Mouse (Mus musculus): ENCODE results near the gene Scrn3. TPM values are rescaled to one million over a fixed set of nuclear protein-coding genes. Genes with fewer than 3 reads are reported as not detected.
A peak's percentile ranks its signal among the peaks of the same experiment; 100 is the strongest.

Scrn3 gene
- polyA plus RNA-seq, 1 experiment from 2014 or later = 27.9 TPM

DNA sequence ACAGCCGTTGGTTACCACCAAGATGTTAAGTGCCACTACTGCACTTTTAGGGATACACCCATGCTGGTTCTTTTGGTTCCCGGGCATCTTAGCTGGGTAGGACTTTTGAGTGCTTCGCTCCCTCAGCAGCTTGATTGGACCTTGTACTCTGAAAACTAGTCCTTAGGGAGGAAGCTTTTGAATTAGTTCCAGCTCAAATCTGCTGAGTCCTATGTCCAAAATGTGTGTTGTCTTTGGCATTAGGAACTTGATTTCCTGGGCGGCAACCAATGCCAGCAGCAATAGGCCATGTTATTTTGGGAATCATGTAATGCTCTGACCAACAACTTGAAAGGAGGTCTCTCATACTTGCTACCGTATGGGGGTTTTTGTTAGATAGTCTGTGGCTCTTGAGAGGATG, 13.5 kb downstream of the Scrn3 start:
- H3K27ac ChIP-seq (replicated peaks) = no peak overlapping the region
- 87% methylated on average over 5 of the region's 5 CpGs for WGBS (ENCODE audit: insufficient replicate concordance)
- ATAC-seq (ENCODE audit: insufficient read depth) = no peak

DNA sequence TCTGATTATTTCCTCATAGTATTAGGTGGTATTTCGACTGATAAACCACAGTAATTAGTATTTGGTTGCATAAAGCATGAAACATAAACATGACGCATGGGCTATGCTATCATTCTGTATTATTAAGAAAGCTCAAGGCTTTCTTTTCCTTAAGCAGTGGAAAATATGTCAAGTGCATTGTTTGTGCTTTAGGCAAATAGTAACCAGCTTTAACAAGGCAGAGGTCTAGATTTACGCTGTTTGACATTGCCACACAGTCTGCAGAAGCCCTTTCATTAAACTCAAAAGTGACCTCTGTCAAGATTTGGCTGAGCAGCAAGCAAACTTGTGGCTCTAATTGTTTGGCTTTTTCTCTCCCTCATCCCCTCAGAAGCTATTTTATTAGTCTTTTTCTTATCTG, 23.5 kb downstream of the Scrn3 start:
- Histone ChIP-seq H3K4me1 (replicated peaks) (no peaks in the 10 kb centered on the region), H3K9ac (no peak overlapping the region), H3K4me3 (replicated peaks) (no peak overlapping the region), H3K4me2 (no peak overlapping the region), H3K36me3 (replicated peaks) (peaks cover 33% of the 10 kb centered on the region), H3K27me3 (no peaks in the 10 kb centered on the region), H3K27ac (replicated peaks) (no peak overlapping the region), H3K9me3 (replicated peaks) (no peaks in the 10 kb centered on the region)
- WGBS (ENCODE audit: insufficient replicate concordance) = 80% methylated on average over 3 of the region's 3 CpGs
- ATAC-seq (ENCODE audit: insufficient read depth) = no peak

More for the DNA sequence above, 13.5 kb downstream of the Scrn3 start:
- H3K36me3 ChIP-seq (replicated peaks) = peaks cover 35% of the 10 kb centered on the region
- H3K9ac ChIP-seq = no peak overlapping the region
- H3K9me3 ChIP-seq (replicated peaks) = no peaks in the 10 kb centered on the region
- H3K27me3 ChIP-seq = no peaks in the 10 kb centered on the region
- no peak overlapping the region for H3K4me2 ChIP-seq
- H3K4me1 ChIP-seq (replicated peaks) = no peaks in the 10 kb centered on the region
- H3K4me3 ChIP-seq (replicated peaks) = no peak overlapping the region

DNA sequence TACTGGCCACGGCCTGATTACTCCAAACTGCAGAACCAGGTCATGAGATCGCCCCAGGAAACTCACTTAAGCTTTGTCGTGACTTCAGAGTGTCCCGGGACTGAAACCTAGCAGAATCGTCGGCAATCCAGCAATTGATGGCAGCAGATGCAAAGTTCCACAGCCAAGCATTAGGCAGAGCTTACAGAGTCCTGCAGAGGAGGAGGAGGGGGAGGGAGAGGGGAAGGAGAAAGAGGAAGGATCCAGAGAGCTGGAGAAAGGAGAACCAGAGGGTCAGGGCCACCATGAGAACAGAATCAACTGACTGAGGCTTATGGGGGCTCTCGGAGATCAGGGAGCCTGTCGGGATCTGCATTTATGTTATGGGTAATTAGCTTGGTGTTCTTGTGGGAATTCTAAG, 26.0 kb downstream of the Scrn3 start:
- Histone ChIP-seq H3K4me1 (replicated peaks) (no peaks in the 10 kb centered on the region), H3K4me2 (no peak overlapping the region), H3K27me3 (no peaks in the 10 kb centered on the region), H3K9ac (no peak overlapping the region), H3K36me3 (replicated peaks) (peaks cover 23% of the 10 kb centered on the region), H3K4me3 (replicated peaks) (no peak overlapping the region), H3K9me3 (replicated peaks) (no peaks in the 10 kb centered on the region), H3K27ac (replicated peaks) (no peak overlapping the region)
- WGBS (ENCODE audit: insufficient replicate concordance) = 63% methylated on average over 8 of the region's 8 CpGs
- ATAC-seq (ENCODE audit: insufficient read depth) = no peak

DNA sequence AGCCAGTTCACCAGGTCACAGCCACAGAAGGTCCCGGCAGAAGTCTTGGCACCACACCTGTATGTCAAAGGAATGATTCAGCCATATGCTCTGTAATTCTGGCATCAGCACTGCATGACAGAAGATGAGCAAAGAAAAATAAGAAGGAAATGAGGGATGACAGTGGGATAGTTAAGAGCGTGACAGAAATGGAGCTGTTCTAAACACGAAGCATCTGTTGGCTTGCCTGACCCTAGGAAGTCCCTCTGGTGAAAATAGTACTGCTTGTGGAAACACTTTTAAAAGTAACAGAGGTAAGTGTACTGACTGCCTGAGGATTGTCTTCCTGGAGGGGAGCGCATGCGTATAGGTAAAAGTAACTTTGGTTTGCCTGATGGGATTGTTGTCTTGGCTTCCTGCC, 31.3 kb downstream of the Scrn3 start:
- Histone ChIP-seq H3K4me1 (replicated peaks) (no peaks in the 10 kb centered on the region), H3K9ac (no peak overlapping the region), H3K36me3 (replicated peaks) (peaks cover 16% of the 10 kb centered on the region), H3K27me3 (no peaks in the 10 kb centered on the region), H3K4me3 (replicated peaks) (no peak overlapping the region), H3K4me2 (no peak overlapping the region), H3K27ac (replicated peaks) (no peak overlapping the region), H3K9me3 (replicated peaks) (no peaks in the 10 kb centered on the region)
- no peak for ATAC-seq (ENCODE audit: insufficient read depth)
- WGBS (ENCODE audit: insufficient replicate concordance) = 88% methylated on average over 5 of the region's 5 CpGs

DNA sequence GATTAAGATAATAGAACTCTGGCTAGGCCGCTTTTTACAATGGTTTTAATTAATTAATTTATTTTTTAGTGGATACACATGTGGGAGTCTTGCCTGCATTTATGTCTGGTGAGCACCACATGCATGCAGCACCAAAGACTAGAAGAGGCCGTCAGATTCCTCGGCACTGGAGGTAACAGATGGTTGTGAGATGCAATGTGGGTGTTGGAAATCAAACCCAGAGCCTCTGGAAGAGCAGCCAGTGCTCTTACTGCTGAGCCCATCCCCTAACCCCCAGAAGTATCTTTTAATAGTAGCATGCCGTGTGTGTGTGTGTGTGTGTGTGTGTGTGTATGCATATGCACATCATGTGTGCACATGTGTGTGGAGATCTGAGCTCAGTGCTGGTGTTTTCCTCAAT, 32.8 kb downstream of the Scrn3 start:
- no peak overlapping the region for H3K4me2 ChIP-seq
- H3K4me1 ChIP-seq (replicated peaks) = no peaks in the 10 kb centered on the region; the same call in 1 of the 2 replicates
- H3K4me3 ChIP-seq (replicated peaks) = no peak overlapping the region
- no peaks in the 10 kb centered on the region for H3K27me3 ChIP-seq
- H3K9me3 ChIP-seq (replicated peaks) = no peaks in the 10 kb centered on the region
- ATAC-seq (ENCODE audit: insufficient read depth) = no peak
- no peak overlapping the region for H3K9ac ChIP-seq
- WGBS (ENCODE audit: insufficient replicate concordance) = 80% methylated on average over 4 of the region's 4 CpGs
- peaks cover 16% of the 10 kb centered on the region for H3K36me3 ChIP-seq (replicated peaks)
- H3K27ac ChIP-seq (replicated peaks) = no peak overlapping the region

DNA sequence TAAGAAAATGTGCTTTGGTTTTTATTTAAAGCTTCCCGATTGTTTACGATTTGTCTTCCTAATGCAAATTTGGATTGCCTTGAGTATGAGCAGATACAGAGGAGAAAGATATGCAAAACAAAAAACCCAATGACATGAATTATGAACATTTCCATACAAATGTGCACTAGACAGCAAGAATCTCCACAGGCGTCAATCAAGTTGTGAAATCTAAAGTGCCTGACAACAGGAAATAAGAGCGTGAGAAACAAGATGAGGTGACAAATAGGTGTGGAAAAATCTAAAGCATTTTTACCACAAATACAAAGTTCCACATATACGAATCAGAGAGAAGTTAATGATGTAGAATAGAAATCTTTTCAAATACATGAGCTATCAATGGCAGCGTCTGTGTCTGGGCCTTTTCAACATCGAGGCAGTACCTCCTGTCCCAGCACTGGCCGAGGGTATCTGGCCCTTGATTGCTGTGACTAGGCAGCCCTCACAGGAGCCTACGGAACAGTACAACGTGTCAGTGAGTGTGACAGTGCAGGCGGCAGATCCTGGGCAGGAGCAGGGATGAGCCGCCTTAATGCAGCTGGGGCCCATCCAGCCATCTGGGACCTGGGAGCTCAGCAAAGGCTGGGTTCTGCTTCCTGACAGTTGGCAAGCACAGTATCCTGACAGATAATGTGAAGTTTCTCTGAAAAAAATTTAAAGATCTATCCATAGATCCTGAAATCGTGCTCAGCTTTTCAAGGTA, 34.1 kb downstream of the Scrn3 start:
- Histone ChIP-seq H3K4me2 (no peak overlapping the region), H3K4me1 (replicated peaks) (peaks cover 10% of the 10 kb centered on the region; the same call in 1 of the 2 replicates), H3K27ac (replicated peaks) (no peak overlapping the region), H3K36me3 (replicated peaks) (peaks cover 16% of the 10 kb centered on the region), H3K9me3 (replicated peaks) (no peaks in the 10 kb centered on the region), H3K9ac (no peak overlapping the region), H3K27me3 (no peaks in the 10 kb centered on the region), H3K4me3 (replicated peaks) (no peak overlapping the region)
- WGBS (ENCODE audit: insufficient replicate concordance) = 72% methylated on average over 13 of the region's 13 CpGs
- no peak for ATAC-seq (ENCODE audit: insufficient read depth)

DNA sequence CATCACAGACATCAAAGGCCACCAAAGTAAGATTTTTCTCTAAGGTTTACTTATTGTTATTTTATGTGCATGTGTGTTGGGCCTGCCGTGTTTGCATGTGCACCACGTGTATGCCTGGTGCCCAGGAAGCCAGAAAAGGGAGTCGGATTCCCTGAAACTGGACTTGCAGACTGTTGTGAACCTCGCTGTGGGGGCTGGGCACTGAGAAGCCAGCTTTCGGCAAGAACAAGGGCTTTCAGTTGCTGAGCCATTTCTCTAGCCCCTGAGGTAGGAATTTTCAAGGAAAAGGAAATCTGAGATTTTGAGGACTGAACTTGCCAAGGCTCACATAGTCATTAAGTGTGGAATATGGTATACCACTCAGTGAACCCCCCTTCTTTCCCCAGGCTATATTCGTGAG, 34.7 kb downstream of the Scrn3 start:
- Histone ChIP-seq H3K4me3 (replicated peaks) (no peak overlapping the region), H3K9ac (no peak overlapping the region), H3K27ac (replicated peaks) (no peak overlapping the region; the same call in 1 of the 2 replicates), H3K4me1 (replicated peaks) (peaks cover 10% of the 10 kb centered on the region; the same call in 1 of the 2 replicates), H3K9me3 (replicated peaks) (no peaks in the 10 kb centered on the region), H3K4me2 (no peak overlapping the region), H3K27me3 (no peaks in the 10 kb centered on the region), H3K36me3 (replicated peaks) (peaks cover 17% of the 10 kb centered on the region)
- ATAC-seq (ENCODE audit: insufficient read depth) = no peak
- 76% methylated on average over 6 of the region's 6 CpGs for WGBS (ENCODE audit: insufficient replicate concordance)

DNA sequence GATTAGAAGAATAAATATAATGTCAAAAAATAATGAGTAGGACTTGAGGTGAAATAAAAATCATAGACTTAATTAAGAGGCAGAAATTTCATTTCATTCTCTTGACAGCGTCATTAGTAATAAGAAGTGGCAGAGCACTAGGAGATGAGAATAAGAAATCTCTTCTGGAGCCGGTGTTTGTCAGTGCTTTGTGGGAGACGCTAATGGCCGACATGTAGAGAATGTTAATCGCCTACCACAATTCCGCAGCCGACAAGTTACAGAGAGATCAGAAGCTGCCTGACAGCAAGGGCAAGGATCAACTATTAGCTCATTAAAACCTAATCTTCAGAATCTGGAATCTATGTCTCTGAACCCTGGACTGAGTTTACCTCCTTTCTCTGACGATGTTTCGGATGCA, 35.4 kb downstream of the Scrn3 start:
- Histone ChIP-seq H3K9me3 (replicated peaks) (no peaks in the 10 kb centered on the region), H3K27ac (replicated peaks) (no peak overlapping the region), H3K27me3 (no peaks in the 10 kb centered on the region), H3K4me3 (replicated peaks) (no peak overlapping the region), H3K36me3 (replicated peaks) (peaks cover 22% of the 10 kb centered on the region), H3K4me1 (replicated peaks) (peaks cover 10% of the 10 kb centered on the region; the same call in 1 of the 2 replicates), H3K9ac (no peak overlapping the region), H3K4me2 (no peak overlapping the region)
- WGBS (ENCODE audit: insufficient replicate concordance) = 80% methylated on average over 9 of the region's 9 CpGs
- no peak for ATAC-seq (ENCODE audit: insufficient read depth)

DNA sequence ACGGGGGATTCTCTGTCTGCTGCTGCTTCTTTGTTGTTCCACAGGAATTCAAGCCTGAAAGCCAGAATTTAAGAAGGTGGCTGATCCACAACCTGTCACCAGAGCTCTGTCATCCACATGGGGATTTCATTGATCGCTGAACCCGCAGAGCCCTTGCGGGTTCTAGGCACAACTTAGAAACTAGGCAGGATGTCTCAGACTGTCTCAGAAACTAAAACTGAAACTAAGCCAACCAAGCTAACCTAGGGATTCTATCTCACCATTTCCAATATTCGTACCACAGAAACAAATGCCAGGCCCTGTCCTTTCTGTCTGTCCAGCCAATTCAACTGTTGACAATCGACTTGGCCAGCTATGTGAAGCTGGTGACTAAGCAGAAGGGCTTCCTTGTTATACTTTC, 35.8 kb downstream of the Scrn3 start:
- Histone ChIP-seq H3K9me3 (replicated peaks) (no peaks in the 10 kb centered on the region), H3K9ac (no peak overlapping the region), H3K4me3 (replicated peaks) (no peak overlapping the region), H3K4me1 (replicated peaks) (peaks cover 10% of the 10 kb centered on the region; the same call in 1 of the 2 replicates), H3K4me2 (no peak overlapping the region), H3K27me3 (no peaks in the 10 kb centered on the region), H3K27ac (replicated peaks) (no peak overlapping the region), H3K36me3 (replicated peaks) (peaks cover 24% of the 10 kb centered on the region)
- 86% methylated on average over 6 of the region's 6 CpGs for WGBS (ENCODE audit: insufficient replicate concordance)
- no peak for ATAC-seq (ENCODE audit: insufficient read depth)

DNA sequence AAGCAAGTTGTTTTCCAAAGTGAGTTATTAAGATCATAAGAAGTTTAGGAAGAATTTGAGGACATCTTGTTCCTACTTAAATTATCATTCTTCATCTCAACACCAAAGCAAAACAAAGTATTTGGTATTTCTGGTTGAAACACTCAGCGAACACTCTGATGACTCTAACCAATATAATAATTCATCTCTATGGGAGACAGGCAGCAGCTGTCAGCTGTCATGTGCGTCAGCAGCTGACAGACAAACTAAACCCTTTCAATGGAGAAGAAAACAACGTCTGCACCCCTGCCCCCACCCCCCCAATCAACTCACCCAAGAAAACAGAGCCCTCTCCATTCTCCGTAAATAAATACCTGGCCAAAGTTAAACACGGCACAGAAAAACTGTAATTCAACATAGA, 39.1 kb downstream of the Scrn3 start:
- 0 out of 2 replicates have a peak overlapping the region, but pooled peaks have one; percentile 6 for H3K27ac ChIP-seq (replicated peaks)
- no peak overlapping the region for H3K9ac ChIP-seq
- H3K36me3 ChIP-seq (replicated peaks) = peaks cover 37% of the 10 kb centered on the region
- ATAC-seq (ENCODE audit: insufficient read depth) = no peak
- H3K4me2 ChIP-seq = no peak overlapping the region
- H3K4me1 ChIP-seq (replicated peaks) = peaks cover 10% of the 10 kb centered on the region; the same call in 1 of the 2 replicates
- H3K4me3 ChIP-seq (replicated peaks) = no peak overlapping the region
- 63% methylated on average over 5 of the region's 5 CpGs for WGBS (ENCODE audit: insufficient replicate concordance)
- H3K27me3 ChIP-seq = no peaks in the 10 kb centered on the region
- no peaks in the 10 kb centered on the region for H3K9me3 ChIP-seq (replicated peaks)

DNA sequence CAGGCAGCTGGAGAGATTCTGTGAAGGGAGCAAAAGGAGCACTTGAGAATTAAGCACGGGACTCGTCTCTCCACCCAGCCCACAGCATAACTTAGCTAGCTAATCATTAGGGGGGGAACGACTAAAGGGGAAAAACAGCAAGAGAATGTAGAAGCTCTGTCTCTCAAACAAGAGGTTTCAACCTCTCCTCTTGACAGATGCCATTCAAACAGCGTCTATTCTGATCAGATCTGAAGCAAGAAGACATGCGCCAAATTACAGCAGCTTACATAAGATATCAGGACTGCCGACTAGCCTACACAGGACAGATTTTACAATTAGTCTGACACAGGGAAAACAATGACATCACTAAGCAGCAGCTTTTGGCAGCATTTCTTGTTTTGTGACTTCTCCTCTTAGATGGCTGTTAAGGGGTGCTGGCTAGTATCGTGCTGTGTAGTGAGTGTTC, 39.5 kb downstream of the Scrn3 start:
- H3K9me3 ChIP-seq (replicated peaks) = no peaks in the 10 kb centered on the region
- peaks cover 10% of the 10 kb centered on the region; the same call in 1 of the 2 replicates for H3K4me1 ChIP-seq (replicated peaks)
- H3K27me3 ChIP-seq = no peaks in the 10 kb centered on the region
- no peak overlapping the region for H3K4me3 ChIP-seq (replicated peaks)
- H3K27ac ChIP-seq (replicated peaks) = no peak overlapping the region
- H3K9ac ChIP-seq = no peak overlapping the region
- H3K4me2 ChIP-seq = no peak overlapping the region
- no peak for ATAC-seq (ENCODE audit: insufficient read depth)
- peaks cover 38% of the 10 kb centered on the region for H3K36me3 ChIP-seq (replicated peaks)
- WGBS (ENCODE audit: insufficient replicate concordance) = 70% methylated on average over 7 of the region's 7 CpGs
